Mouse (Mus musculus): ENCODE results near the gene Trak2.
A peak's percentile ranks its signal among the peaks of the same experiment; 100 is the strongest.
"Not testable (repeated sequence)": the region's sequence is repeated elsewhere in the genome, so short reads cannot be mapped to it uniquely, and the experiment has no call there.

Gene Trak2

DNA sequence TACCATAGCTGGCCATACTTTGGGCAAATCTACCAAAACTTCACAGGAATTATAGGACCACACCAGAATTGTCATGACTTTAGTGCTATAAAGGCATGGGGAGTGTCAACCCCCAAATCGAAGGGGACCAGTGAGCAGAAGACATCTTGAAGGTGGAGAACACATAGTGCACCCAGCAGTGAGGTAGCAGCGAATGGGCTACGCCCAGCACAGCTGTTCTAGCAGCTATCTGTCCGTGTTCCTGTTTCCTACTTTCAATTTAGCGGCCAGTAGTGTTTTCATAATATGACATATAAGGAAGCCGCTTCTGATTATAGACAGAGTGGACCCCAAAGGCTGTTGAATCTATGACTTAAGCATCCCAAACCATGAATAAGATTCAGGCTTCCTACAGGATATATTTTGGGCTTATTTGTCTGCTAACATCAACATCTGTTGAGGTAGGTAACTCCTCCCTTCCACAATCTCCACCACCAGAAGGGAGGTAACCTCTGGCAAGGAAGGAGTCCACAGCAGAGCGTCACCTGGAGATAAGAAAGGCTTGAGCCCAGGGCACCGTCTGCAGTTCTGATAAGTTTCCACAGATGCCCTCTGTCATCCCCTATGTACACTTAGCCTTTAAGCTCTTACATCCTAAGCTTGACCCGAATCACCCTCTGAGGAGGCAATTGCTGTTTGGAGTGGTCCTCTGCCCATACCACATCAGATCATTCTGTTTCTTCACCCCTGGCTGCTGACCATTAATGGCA lies 19.4 kb downstream of the Trak2 start:
- no peak for DNase-seq (ENCODE audit: low read depth)

DNA sequence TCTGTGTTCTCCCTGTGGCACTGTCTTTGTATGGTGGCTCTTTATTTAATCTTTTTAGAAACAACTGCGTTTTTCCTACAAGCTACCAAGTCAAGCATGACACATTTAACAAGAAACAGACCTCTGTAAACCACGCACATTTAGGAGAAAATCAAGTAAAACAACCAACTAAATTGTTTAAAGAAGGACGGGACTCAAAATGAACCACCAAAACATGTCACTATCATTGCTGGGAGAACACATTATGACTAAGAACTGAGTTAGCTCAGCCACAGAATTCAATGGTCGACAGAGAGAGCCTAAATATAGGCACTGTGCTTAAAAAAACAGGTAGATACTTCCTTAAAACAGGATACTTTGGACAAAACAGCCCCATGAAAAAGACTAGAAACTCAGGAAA lies 20.2 kb downstream of the Trak2 start:
- DNase-seq (ENCODE audit: low read depth), result no peak

- DNase-seq (ENCODE audit: low read depth), result no peak
Measured at GRCm38 (mm10) chr1:58952526-58952925, 20.7 kb downstream of the Trak2 start.

DNA sequence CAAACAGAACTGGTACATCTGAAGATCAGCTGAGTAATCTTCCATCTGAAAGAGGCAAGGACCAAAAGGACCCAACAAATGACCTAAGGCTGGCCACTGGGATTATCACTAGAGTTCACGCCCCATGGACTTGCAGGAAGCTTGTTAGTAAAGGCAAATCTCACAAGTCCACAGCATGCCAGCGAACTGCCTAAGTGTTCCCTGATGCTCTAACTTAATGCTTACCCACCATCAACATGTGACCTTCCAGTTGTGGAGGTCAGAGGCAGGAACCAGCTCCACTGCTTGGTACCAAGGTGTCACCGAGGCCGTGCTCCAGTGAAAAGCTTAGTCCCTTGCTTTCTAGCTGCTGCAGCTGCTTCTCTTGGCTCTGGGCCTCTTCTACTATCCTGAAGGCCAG lies 21.4 kb downstream of the Trak2 start:
- no peak for DNase-seq (ENCODE audit: low read depth)

DNA sequence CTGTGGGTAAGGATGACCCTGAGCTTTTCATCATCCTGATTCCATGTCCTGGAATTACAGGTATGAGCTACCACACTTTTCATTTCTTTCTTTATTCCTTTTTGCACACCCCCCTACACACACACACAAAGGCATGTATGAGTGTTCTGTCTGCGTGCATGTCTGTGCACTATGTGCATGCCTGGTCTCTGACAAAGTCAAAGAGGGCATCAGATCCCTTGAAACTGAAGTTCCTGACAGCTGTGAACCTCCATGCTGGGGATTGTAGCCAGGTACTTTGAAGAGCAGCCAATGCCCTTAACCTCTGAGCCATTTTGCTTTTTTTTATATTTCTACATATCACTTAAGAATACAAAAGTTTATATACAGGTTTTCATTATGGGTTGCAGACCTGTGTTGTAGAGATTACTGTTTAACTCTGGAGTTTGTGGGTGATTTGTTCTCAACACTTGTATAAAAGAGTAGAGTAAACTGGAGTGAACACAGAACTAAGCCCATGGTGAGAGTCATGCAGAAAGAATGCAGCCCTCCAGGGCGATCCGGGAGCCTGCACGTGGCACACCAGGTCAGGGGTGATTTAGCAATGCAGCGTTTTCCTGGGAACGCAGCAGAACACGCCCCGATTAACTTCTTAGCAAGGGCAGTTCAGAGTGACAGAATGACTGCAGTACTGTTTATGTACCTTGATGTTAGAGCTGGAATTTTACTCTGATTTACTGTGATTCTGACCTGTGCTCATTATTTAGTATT lies 22.2 kb downstream of the Trak2 start:
- DNase-seq (ENCODE audit: low read depth), result peak; percentile 80

GRCm38 (mm10) chr1:58949561-58950106 lies 23.6 kb downstream of the Trak2 start:
- no peak for DNase-seq (ENCODE audit: low read depth)

- DNase-seq (ENCODE audit: low read depth), result no peak
Measured at GRCm38 (mm10) chr1:58946718-58947117, 26.5 kb downstream of the Trak2 start.

GRCm38 (mm10) chr1:58945960-58946670 lies 27.1 kb downstream of the Trak2 start:
- no peak for DNase-seq (ENCODE audit: low read depth)

DNA sequence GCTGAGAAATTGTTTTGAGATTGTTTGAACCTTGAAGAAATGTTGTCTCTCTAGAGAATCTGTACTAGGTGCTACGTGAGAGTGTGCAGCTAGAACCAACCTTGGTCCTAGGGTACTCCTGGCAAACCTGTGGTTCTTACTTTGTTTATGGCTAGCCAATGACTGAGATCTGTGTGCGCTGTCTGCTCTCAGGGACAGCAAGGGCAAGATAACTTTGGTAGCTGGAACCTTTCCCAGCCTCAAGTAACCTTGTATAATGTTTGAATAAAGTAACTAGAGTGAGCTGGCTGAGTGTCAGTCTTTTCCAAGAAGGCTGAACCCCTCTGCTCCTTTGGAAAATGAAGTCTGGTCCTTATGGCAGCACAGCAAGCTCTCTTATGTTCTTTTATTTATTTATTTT lies 27.7 kb downstream of the Trak2 start:
- DNase-seq (ENCODE audit: low read depth), result no peak

DNA sequence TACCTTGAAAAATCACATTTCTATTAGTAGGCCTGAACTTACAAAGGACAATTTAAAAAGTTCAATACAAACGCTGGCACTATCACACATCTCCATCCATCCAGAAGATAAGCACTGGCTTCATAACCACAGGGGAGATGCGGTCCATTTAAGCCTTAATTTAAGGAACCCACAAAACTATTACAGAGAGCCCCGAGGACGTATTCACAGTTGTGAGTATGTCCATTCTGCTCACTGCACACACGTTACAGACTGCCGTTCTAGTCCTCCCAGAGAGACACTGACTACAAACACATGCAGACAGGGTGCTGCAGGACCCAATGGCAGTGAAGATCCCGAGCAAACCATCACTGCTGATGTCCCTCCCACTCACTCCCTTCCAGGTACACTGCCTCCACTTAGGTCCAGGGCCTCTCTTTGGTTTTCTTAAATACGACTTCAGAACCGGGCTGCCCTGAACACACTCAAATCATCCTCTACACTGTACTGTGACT lies 35.6 kb downstream of the Trak2 start:
- no peak for DNase-seq (ENCODE audit: low read depth)

DNA sequence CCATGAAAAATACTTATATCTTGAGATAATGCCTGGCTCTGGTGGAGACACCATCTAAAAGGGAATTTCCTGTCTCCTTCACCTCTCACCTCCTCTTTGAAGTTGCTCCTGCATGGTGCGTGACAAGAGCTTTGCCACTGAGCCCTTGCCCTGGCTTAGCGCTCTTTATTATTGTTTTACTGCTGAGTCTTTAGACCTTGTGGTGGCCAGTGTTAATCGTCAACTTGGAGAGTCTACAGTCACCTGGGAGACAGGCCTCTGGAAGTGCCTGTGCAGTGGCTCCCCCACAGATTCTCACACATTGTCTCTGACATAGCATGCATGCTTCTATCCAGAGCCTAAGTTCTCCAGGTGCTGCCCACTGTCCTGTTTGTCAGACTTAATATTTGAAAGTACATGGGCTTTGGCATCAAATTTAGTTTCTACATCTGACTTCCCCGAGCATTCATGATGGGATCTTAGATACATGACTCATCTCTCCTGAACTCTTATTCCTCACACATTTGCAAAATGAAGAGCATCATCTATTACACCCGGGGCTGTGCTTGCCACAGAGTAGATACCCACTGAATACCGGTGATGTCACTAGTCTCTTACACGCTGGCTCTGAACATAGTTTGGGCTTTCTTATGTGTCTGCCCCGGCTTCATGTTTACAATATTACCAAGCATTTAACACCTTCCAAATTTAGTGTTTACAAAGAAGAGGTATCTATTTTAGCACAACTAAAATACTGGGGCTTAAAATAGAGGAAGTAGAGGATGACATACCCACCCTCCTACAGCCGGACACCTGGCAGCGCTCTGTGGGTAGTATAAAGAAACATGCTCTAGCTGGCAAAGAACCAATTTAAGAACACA lies 36.3 kb downstream of the Trak2 start:
- no peak for DNase-seq (ENCODE audit: low read depth)

- DNase-seq (ENCODE audit: low read depth), result no peak
Measured at GRCm38 (mm10) chr1:58926664-58927063, 46.6 kb downstream of the Trak2 start.

DNA sequence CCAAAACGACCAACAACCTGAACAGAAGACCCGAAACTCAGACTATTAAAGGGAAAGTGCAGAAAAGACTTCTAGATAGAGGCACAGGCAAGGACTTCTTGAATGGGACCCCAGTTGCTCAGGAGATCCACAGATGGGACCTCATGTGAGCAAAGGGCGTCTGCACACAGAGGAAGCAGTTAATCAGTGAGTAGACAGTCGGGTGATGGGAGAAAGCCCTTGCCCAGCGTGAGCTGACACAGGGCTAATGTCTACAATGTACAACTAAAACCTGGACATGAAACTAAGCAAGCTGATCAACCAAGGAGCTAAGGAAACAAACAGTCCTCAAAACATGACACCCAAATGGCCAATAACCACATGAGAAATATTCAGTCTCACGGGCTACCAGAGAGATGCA lies 55.7 kb downstream of the Trak2 start:
- no peak for DNase-seq (ENCODE audit: low read depth)

- DNase-seq (ENCODE audit: low read depth), result no peak
Measured at GRCm38 (mm10) chr1:58909636-58910272, 63.5 kb downstream of the Trak2 start.

DNA sequence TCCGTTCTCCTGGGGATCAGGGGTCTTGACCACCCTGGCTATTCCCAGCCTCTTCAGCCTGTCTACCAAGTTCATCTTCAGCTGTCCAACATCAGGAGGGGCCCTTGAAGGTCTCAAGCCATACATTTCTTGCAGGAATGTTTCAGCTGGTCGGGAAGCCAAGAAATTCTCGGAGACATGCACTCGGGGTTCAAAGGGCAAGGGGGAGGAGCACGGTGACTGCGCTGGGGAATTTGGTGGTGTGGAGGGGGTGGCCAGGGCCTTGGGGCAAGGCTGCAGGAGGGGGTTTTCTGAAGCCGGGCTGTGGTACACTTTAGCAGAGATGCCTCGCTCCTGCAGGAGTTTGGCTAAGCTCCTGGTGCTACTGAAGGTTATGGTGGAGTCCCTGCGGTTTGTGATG lies 69.5 kb downstream of the Trak2 start:
- no peak for DNase-seq (ENCODE audit: low read depth)

DNA sequence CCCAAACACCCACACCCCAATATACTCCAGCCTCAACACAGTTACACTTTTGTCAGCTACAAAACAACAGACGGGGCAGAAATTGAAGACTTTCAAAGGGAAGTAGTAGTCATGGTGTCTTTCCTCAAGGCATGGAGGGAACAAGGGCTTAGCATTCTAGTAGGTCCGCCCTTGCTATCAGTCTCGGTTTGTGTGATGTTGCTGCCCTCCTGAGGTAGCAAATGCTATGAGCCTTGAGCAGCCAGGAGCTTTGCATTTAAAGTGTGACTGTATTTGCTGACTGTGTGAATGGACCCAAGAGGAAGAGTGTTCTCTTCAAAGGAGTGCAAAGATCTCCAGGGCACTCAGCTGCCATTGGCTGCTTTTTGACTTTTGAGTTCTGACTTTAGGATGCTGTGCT lies 75.7 kb downstream of the Trak2 start:
- DNase-seq (ENCODE audit: low read depth), result peak; percentile 43

DNA sequence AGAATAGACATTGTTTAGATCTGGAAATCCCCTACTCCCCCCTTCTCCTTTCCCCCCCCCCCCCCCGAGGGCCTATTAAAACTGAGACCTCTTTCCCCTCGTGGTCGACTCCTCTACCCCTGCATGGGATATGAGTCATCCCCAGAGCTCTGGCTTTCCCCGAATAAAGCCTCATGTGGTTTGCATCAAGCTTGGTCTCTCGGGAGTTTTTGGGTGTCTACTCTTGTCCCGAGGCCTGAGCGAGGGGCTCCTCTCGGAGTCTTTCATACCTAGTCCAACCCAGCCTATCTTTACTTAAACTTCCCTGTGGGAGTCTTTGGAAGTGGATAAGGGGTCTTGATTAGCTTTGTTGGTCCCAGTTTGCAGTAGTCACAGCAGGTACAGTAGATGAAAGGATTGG lies 80.8 kb downstream of the Trak2 start:
- not testable (repeated sequence) for DNase-seq (ENCODE audit: low read depth)

- not testable (repeated sequence) for DNase-seq (ENCODE audit: low read depth)
Measured at GRCm38 (mm10) chr1:58891481-58892170, 81.6 kb downstream of the Trak2 start.

DNA sequence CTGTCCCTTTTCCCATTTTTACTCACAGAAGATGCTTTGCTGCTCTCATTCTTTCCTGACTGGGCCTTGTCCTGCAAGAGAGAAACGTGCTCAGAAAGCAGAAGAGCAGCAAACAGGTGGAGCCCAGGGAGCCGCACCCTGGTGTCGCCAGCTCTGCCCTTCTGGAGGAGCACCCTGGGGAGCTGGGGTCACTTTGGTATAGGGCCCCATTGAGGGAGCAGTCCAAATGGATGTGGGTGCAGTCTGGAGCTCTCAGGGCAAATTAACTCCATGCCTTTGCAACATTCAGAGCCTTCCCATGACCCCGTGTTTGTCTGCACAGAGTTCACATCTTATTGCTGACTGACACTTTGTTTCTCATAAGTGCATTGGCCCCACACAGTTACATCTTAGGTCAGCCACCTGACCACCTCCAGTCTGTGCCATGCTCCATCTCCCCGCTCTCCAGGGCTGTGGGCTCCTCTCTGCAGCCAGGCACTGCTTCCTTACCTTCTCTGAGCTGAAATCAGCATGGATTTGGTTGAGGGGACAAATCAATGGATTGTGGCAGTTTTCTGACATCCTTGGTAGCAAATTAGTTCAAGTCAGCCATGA lies 82.4 kb downstream of the Trak2 start:
- not testable (repeated sequence) for DNase-seq (ENCODE audit: low read depth)

All from fibroblast of lung, adult 2 months (primary cell).